Mouse (Mus musculus): Measurements from ENCODE around the gene Tcfl5. TPM values are rescaled to one million over a fixed set of nuclear protein-coding genes. Genes with fewer than 3 reads are reported as not detected.
A peak's percentile ranks its signal among the peaks of the same experiment; 100 is the strongest.

Tcfl5 gene
- polyA plus RNA-seq, 1 experiment from 2014 or later = not detected

- Histone ChIP-seq H3K4me2 (ENCODE audit: low read depth, low read length) (peak overlapping the region; percentile 51), H3K4me3 (ENCODE audit: low read length) (peak overlapping the region; percentile 2; the same call in 1 of the 2 replicates), H3K36me3 (ENCODE audit: control insufficient read depth, insufficient read depth) (peaks cover 12% of the 10 kb centered on the region), H3K9ac (ENCODE audit: low read length) (peak overlapping the region; percentile 61), H3K27ac (ENCODE audit: low read length) (no peak overlapping the region), H3K27me3 (ENCODE audit: control insufficient read depth, insufficient read depth, low read length) (no peaks in the 10 kb centered on the region), H3K9me3 (replicated peaks; ENCODE audit: control insufficient read depth, low read length) (no peaks in the 10 kb centered on the region), H3K4me1 (ENCODE audit: control insufficient read depth, insufficient read depth, low read length) (peaks cover 6% of the 10 kb centered on the region; the same call in 1 of the 2 replicates)
- 36% methylated on average over 42 of the region's 42 CpGs for WGBS
- ATAC-seq (replicated peaks; ENCODE audit: extremely low read depth, insufficient read depth, low FRiP score) = no peak
These were observed 17.0 kb upstream of the Tcfl5 start for GRCm38 (mm10) chr2:180659353-180660150.

- Histone ChIP-seq H3K4me1 (ENCODE audit: control insufficient read depth, insufficient read depth, low read length) (peaks cover 6% of the 10 kb centered on the region; the same call in 1 of the 2 replicates), H3K27ac (ENCODE audit: low read length) (no peak overlapping the region), H3K9me3 (replicated peaks; ENCODE audit: control insufficient read depth, low read length) (no peaks in the 10 kb centered on the region), H3K27me3 (ENCODE audit: control insufficient read depth, insufficient read depth, low read length) (no peaks in the 10 kb centered on the region), H3K4me3 (ENCODE audit: low read length) (no peak overlapping the region), H3K9ac (ENCODE audit: low read length) (no peak overlapping the region), H3K4me2 (ENCODE audit: low read depth, low read length) (no peak overlapping the region), H3K36me3 (ENCODE audit: control insufficient read depth, insufficient read depth) (peaks cover 12% of the 10 kb centered on the region)
- 91% methylated on average over 5 of the region's 5 CpGs for WGBS
- ATAC-seq (replicated peaks; ENCODE audit: extremely low read depth, insufficient read depth, low FRiP score) = no peak
These were observed 15.9 kb upstream of the Tcfl5 start for GRCm38 (mm10) chr2:180658381-180658780.

- 75% methylated on average over 4 of the region's 4 CpGs for WGBS
- H3K4me2 ChIP-seq (ENCODE audit: low read depth, low read length) = no peak overlapping the region
These were observed 15.0 kb upstream of the Tcfl5 start for GRCm38 (mm10) chr2:180657394-180658013.

GRCm38 (mm10) chr2:180655150-180655549, 12.6 kb upstream of the Tcfl5 start:
- H3K27me3 ChIP-seq (ENCODE audit: control insufficient read depth, insufficient read depth, low read length) = no peaks in the 10 kb centered on the region

More at GRCm38 (mm10) chr2:180657394-180658013, 15.0 kb upstream of the Tcfl5 start:
- H3K9me3 ChIP-seq (replicated peaks; ENCODE audit: control insufficient read depth, low read length) = no peaks in the 10 kb centered on the region
- peak; percentile 65 for ATAC-seq (replicated peaks; ENCODE audit: extremely low read depth, insufficient read depth, low FRiP score)
- peaks cover 12% of the 10 kb centered on the region for H3K36me3 ChIP-seq (ENCODE audit: control insufficient read depth, insufficient read depth)
- H3K9ac ChIP-seq (ENCODE audit: low read length) = no peak overlapping the region
- no peaks in the 10 kb centered on the region for H3K27me3 ChIP-seq (ENCODE audit: control insufficient read depth, insufficient read depth, low read length)
- H3K27ac ChIP-seq (ENCODE audit: low read length) = no peak overlapping the region
- peaks cover 6% of the 10 kb centered on the region; the same call in 1 of the 2 replicates for H3K4me1 ChIP-seq (ENCODE audit: control insufficient read depth, insufficient read depth, low read length)
- H3K4me3 ChIP-seq (ENCODE audit: low read length) = no peak overlapping the region

GRCm38 (mm10) chr2:180654666-180655065, 12.2 kb upstream of the Tcfl5 start:
- Histone ChIP-seq H3K9ac (ENCODE audit: low read length) (no peak overlapping the region), H3K36me3 (ENCODE audit: control insufficient read depth, insufficient read depth) (no peaks in the 10 kb centered on the region), H3K27ac (ENCODE audit: low read length) (no peak overlapping the region), H3K9me3 (replicated peaks; ENCODE audit: control insufficient read depth, low read length) (no peaks in the 10 kb centered on the region), H3K4me3 (ENCODE audit: low read length) (no peak overlapping the region), H3K4me1 (ENCODE audit: control insufficient read depth, insufficient read depth, low read length) (peaks cover 6% of the 10 kb centered on the region; the same call in 1 of the 2 replicates), H3K27me3 (ENCODE audit: control insufficient read depth, insufficient read depth, low read length) (no peaks in the 10 kb centered on the region), H3K4me2 (ENCODE audit: low read depth, low read length) (no peak overlapping the region)
- no peak for ATAC-seq (replicated peaks; ENCODE audit: extremely low read depth, insufficient read depth, low FRiP score)
- 73% methylated on average over 7 of the region's 7 CpGs for WGBS

More at GRCm38 (mm10) chr2:180655150-180655549, 12.6 kb upstream of the Tcfl5 start:
- Histone ChIP-seq H3K4me3 (ENCODE audit: low read length) (no peak overlapping the region), H3K9ac (ENCODE audit: low read length) (no peak overlapping the region), H3K4me2 (ENCODE audit: low read depth, low read length) (no peak overlapping the region), H3K27ac (ENCODE audit: low read length) (no peak overlapping the region), H3K36me3 (ENCODE audit: control insufficient read depth, insufficient read depth) (no peaks in the 10 kb centered on the region), H3K4me1 (ENCODE audit: control insufficient read depth, insufficient read depth, low read length) (peaks cover 6% of the 10 kb centered on the region; the same call in 1 of the 2 replicates), H3K9me3 (replicated peaks; ENCODE audit: control insufficient read depth, low read length) (no peaks in the 10 kb centered on the region)
- no peak for ATAC-seq (replicated peaks; ENCODE audit: extremely low read depth, insufficient read depth, low FRiP score)
- WGBS = 64% methylated on average over 6 of the region's 6 CpGs

- no peaks in the 10 kb centered on the region for H3K4me1 ChIP-seq (ENCODE audit: control insufficient read depth, insufficient read depth, low read length)
- H3K36me3 ChIP-seq (ENCODE audit: control insufficient read depth, insufficient read depth) = 0 out of 2 replicates have a peak, but pooled peaks cover 3% of the 10 kb centered on the region
- H3K27me3 ChIP-seq (ENCODE audit: control insufficient read depth, insufficient read depth, low read length) = peaks cover 30% of the 10 kb centered on the region
- H3K4me3 ChIP-seq (ENCODE audit: low read length) = no peak overlapping the region
- no peak for ATAC-seq (replicated peaks; ENCODE audit: extremely low read depth, insufficient read depth, low FRiP score)
- peaks cover 14% of the 10 kb centered on the region for H3K9me3 ChIP-seq (replicated peaks; ENCODE audit: control insufficient read depth, low read length)
- H3K9ac ChIP-seq (ENCODE audit: low read length) = no peak overlapping the region
- no peak overlapping the region for H3K4me2 ChIP-seq (ENCODE audit: low read depth, low read length)
- H3K27ac ChIP-seq (ENCODE audit: low read length) = no peak overlapping the region
These were observed 4.3 kb upstream of the Tcfl5 start for GRCm38 (mm10) chr2:180646841-180647240.

- Histone ChIP-seq H3K4me1 (ENCODE audit: control insufficient read depth, insufficient read depth, low read length) (no peaks in the 10 kb centered on the region), H3K4me3 (ENCODE audit: low read length) (no peak overlapping the region), H3K27me3 (ENCODE audit: control insufficient read depth, insufficient read depth, low read length) (peaks cover 49% of the 10 kb centered on the region), H3K9ac (ENCODE audit: low read length) (no peak overlapping the region), H3K9me3 (replicated peaks; ENCODE audit: control insufficient read depth, low read length) (peaks cover 14% of the 10 kb centered on the region), H3K36me3 (ENCODE audit: control insufficient read depth, insufficient read depth) (0 out of 2 replicates have a peak, but pooled peaks cover 3% of the 10 kb centered on the region), H3K27ac (ENCODE audit: low read length) (no peak overlapping the region), H3K4me2 (ENCODE audit: low read depth, low read length) (no peak overlapping the region)
- ATAC-seq (replicated peaks; ENCODE audit: extremely low read depth, insufficient read depth, low FRiP score) = no peak
These were observed 1.1 kb upstream of the Tcfl5 start for GRCm38 (mm10) chr2:180643626-180644025.

GRCm38 (mm10) chr2:180641576-180642554, 643 bp downstream of the Tcfl5 start:
- Histone ChIP-seq H3K9ac (ENCODE audit: low read length) (no peak overlapping the region), H3K4me3 (ENCODE audit: low read length) (peak overlapping the region; percentile 35), H3K27me3 (ENCODE audit: control insufficient read depth, insufficient read depth, low read length) (peaks cover 54% of the 10 kb centered on the region), H3K9me3 (replicated peaks; ENCODE audit: control insufficient read depth, low read length) (peaks cover 14% of the 10 kb centered on the region), H3K27ac (ENCODE audit: low read length) (no peak overlapping the region), H3K4me2 (ENCODE audit: low read depth, low read length) (peak overlapping the region; percentile 51), H3K36me3 (ENCODE audit: control insufficient read depth, insufficient read depth) (0 out of 2 replicates have a peak, but pooled peaks cover 3% of the 10 kb centered on the region), H3K4me1 (ENCODE audit: control insufficient read depth, insufficient read depth, low read length) (no peaks in the 10 kb centered on the region)
- ATAC-seq (replicated peaks; ENCODE audit: extremely low read depth, insufficient read depth, low FRiP score) = peak; percentile 41; the same call in 1 of the 2 replicates
- 3% methylated on average over 108 of the region's 112 CpGs for WGBS
